Mouse (Mus musculus) forelimb bud, embryonic 11.5 days (tissue): Measurements from ENCODE around the gene Ogdh.

Source experiments
- DNase-seq: peaks from one replicate; pipeline ENCODE4 v3.0.0-alpha.2; 2012; ENCODE audit warnings: low read depth, low spot score

The Ogdh gene

GRCm38 (mm10) chr11:6404699-6405566 is 113.5 kb downstream of the Ogdh start:
- no peak for DNase-seq

GRCm38 (mm10) chr11:6405591-6406081 is 114.2 kb downstream of the Ogdh start:
- DNase-seq, result no peak
